Mouse (Mus musculus) myocyte (in vitro differentiated cells): ENCODE data around the gene 2610044O15Rik8. TPM values are rescaled to one million over a fixed set of nuclear protein-coding genes. Genes with fewer than 3 reads are reported as not detected.
"Not testable (repeated sequence)": the region's sequence is repeated elsewhere in the genome, so short reads cannot be mapped to it uniquely, and the experiment has no call there.

ENCODE experiments used
- H3K27me3 ChIP-seq: one replicate; pipeline ENCODE4 v1.6.1; 2011; ENCODE audit not compliant: control insufficient read depth, insufficient read depth, insufficient read length
- H3K36me3 ChIP-seq: one replicate; pipeline ENCODE4 v1.6.1; 2011; ENCODE audit not compliant: control insufficient read depth, insufficient read depth
- H3K4me2 ChIP-seq: one replicate; pipeline ENCODE4 v1.6.1; 2011; ENCODE audit warnings: low read depth, control low read depth
- H3K4me3 ChIP-seq: one replicate; pipeline ENCODE4 v1.5.1; 2011; ENCODE audit warnings: mild to moderate bottlenecking, control low read depth, moderate library complexity
- H3K79me2 ChIP-seq: one replicate; pipeline ENCODE4 v1.6.1; 2011; ENCODE audit not compliant: control insufficient read depth, insufficient read depth
- H3ac ChIP-seq: one replicate; pipeline ENCODE4 v1.6.1; 2011; ENCODE audit not compliant: control insufficient read depth, insufficient read length
- CEBPB ChIP-seq: IDR thresholded peaks from 2 replicates; pipeline ENCODE4 v1.6.1; 2011; ENCODE audit warnings: mild to moderate bottlenecking, moderate library complexity; ENCODE audit not compliant: poor library complexity, insufficient read depth, severe bottlenecking
- E2F4 ChIP-seq: IDR thresholded peaks from one replicate; pipeline ENCODE4 v1.6.1; 2011; ENCODE audit warnings: mild to moderate bottlenecking, control low read depth, moderate library complexity; ENCODE audit not compliant: insufficient read depth
- MYOD1 ChIP-seq, 3 experiments: IDR thresholded peaks; one replicate each; pipeline ENCODE4 v1.6.1; 2011; ENCODE audit warnings: control low read depth in 2 of 3, low read depth in 2 of 3, mild to moderate bottlenecking in 2 of 3, moderate library complexity in 1 of 3; ENCODE audit not compliant: insufficient read length in 2 of 3, control insufficient read depth in 1 of 3
- MYOG ChIP-seq, 3 experiments: IDR thresholded peaks; one replicate each; pipeline ENCODE4 v1.6.1; 2011; ENCODE audit warnings: control low read depth in 2 of 3, low read depth in 2 of 3, mild to moderate bottlenecking in 2 of 3; ENCODE audit not compliant: insufficient read length in 2 of 3, control insufficient read depth in 1 of 3, insufficient read depth in 1 of 3
- POLR2A ChIP-seq: IDR thresholded peaks from one replicate; pipeline ENCODE4 v1.6.1; 2011; ENCODE audit warnings: low read depth, mild to moderate bottlenecking, control low read depth, moderate library complexity; ENCODE audit not compliant: insufficient read length
- POLR2AphosphoS2 ChIP-seq: IDR thresholded peaks from one replicate; pipeline ENCODE4 v1.6.1; 2011; ENCODE audit warnings: low read depth, control low read depth; ENCODE audit not compliant: insufficient read length
- REST ChIP-seq: IDR thresholded peaks from one replicate; pipeline ENCODE4 v1.6.1; 2011; ENCODE audit warnings: mild to moderate bottlenecking, control low read depth, moderate library complexity; ENCODE audit not compliant: insufficient read depth, insufficient read length
- SRF ChIP-seq: IDR thresholded peaks from one replicate; pipeline ENCODE4 v1.6.1; 2011; ENCODE audit warnings: low read depth; ENCODE audit not compliant: control insufficient read depth, insufficient read length
- TCF12 ChIP-seq: IDR thresholded peaks from one replicate; pipeline ENCODE4 v1.6.1; 2011; ENCODE audit warnings: mild to moderate bottlenecking, control low read depth; ENCODE audit not compliant: poor library complexity, insufficient read depth, severe bottlenecking
- USF1 ChIP-seq: IDR thresholded peaks from one replicate; pipeline ENCODE4 v1.6.1; 2011; ENCODE audit warnings: low read depth, mild to moderate bottlenecking, control low read depth, moderate library complexity
- polyA plus RNA-seq: library from polyadenylated mRNA; unstranded; fragments of >200 nt; fragmentation: generic; extraction: Trizol; gene quantifications from one replicate; pipeline ENCODE4 v1.2.1, GENCODE M21; 2012; ENCODE audit warnings: missing spikeins

2610044O15Rik8 gene
- polyA plus RNA-seq, result 6.5 TPM

DNA sequence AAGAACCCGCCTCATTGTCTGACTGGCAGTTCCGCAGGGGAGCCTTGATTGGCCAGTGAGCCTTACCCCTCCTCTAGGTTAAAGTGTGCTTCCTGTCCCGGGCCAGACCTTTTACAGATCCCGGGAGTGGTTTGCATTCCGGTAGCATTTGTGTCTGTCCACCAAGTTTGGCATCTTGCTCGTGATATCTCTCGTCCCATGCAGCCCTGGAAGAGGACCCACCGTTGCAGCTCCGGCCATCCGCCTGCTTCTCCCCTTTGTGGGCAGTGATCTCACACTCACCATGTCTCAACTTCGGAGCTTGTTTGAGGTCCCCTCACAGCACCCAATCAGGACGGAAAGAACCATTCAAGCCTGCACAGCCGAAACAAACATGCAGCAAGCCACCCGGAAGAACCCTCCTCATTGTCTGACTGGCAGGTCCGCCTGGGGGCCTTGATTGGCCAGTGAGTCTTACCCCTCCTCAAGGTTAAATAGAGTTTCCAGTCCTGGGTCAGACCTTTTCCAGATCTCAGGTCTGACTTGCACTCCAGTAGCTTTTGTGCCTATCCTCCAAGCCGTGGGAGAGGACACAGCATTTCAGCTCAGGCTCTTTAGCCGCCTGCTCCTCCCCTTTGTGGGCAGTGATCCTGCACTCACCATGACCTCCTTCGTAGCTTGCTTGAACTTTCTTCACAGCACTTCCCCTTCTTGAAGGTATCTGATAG is at the start of gene 2610044O15Rik8:
Gene 2610044O15Rik8, minus strand, starts transcription at position 380 of the 707 bp plus-strand sequence.
- H3ac ChIP-seq, result peak within 1 kb of the TSS; percentile 34
- TF ChIP-seq SRF, result peak; percentile 31
- TF ChIP-seq POLR2AphosphoS2, result peak; percentile 72
- TF ChIP-seq POLR2A, result peak; percentile 30
- TF ChIP-seq E2F4, result no peak
- H3K4me3 ChIP-seq, result peak within 1 kb of the TSS; percentile 57
- H3K79me2 ChIP-seq, result peaks cover 14% of the 10 kb centered on the region
- peak within 1 kb of the TSS; percentile 80 for H3K4me2 ChIP-seq
- H3K27me3 ChIP-seq, result no peaks in the 10 kb centered on the region
- H3K36me3 ChIP-seq, result no peaks in the 10 kb centered on the region

DNA sequence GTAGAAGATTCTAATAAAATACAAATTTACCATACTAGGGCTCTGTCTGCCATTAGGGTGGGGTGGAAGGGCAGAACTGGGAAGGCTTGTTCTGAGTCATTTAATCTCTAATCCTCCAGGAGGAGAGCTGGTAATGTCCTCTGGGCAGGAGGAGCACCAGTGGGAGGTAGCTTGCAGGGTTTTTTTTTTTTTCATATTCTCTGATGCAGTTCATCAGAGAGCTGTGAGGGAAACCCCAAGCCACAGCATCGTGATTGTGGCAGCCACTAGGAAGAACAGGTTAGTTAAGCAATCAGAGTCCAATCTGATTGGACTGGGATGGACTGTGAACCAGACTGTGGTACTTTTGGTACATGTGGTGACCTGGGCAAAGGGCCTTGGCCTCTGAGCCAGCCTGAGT is 31.7 kb upstream of the 2610044O15Rik8 start:
- TF ChIP-seq SRF, result no peak
- TF ChIP-seq MYOD1 (IDR thresholded peaks at IDR 0.05; ENCODE audit: control insufficient read depth in 1 of 3, insufficient read length in 2 of 3, low read depth in 2 of 3), result no peak
- TF ChIP-seq REST, result no peak
- no peak for TF ChIP-seq E2F4
- TF ChIP-seq TCF12, result no peak

DNA sequence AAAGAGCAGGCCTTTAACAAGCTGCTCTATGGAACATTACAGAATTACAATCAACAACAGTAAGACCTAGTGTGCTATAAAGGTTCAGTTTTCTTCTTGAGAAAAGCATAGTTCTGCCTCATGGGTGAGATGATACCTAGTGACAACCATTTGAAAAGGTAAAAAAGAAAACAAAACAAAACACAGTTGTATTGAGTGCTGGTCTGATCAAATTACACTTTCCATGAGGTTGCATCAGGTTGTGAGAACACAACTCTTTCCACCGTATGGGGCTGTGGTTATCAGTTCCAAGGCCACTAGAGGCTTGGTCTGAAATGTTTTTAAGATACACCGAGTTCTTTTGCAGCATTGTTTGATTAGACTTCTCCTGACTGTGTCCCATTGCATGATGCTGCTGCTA is 30.1 kb upstream of the 2610044O15Rik8 start:
- H3K4me3 ChIP-seq, result peak overlapping the region; percentile 67
- H3K79me2 ChIP-seq, result peaks cover 5% of the 10 kb centered on the region
- peaks cover 15% of the 10 kb centered on the region for H3K36me3 ChIP-seq
- H3K27me3 ChIP-seq, result no peaks in the 10 kb centered on the region
- no peak overlapping the region for H3ac ChIP-seq
- H3K4me2 ChIP-seq, result peak overlapping the region; percentile 71
- TF ChIP-seq USF1 (no peak), CEBPB (0 out of 2 replicates have a peak, but pooled peaks have one; percentile 52)

More for the DNA sequence above, 31.7 kb upstream of the 2610044O15Rik8 start:
- peaks cover 5% of the 10 kb centered on the region for H3K79me2 ChIP-seq
- no peaks in the 10 kb centered on the region for H3K27me3 ChIP-seq
- H3ac ChIP-seq, result no peak overlapping the region
- H3K4me3 ChIP-seq, result peak overlapping the region; percentile 67
- no peak overlapping the region for H3K4me2 ChIP-seq
- peaks cover 30% of the 10 kb centered on the region for H3K36me3 ChIP-seq

DNA sequence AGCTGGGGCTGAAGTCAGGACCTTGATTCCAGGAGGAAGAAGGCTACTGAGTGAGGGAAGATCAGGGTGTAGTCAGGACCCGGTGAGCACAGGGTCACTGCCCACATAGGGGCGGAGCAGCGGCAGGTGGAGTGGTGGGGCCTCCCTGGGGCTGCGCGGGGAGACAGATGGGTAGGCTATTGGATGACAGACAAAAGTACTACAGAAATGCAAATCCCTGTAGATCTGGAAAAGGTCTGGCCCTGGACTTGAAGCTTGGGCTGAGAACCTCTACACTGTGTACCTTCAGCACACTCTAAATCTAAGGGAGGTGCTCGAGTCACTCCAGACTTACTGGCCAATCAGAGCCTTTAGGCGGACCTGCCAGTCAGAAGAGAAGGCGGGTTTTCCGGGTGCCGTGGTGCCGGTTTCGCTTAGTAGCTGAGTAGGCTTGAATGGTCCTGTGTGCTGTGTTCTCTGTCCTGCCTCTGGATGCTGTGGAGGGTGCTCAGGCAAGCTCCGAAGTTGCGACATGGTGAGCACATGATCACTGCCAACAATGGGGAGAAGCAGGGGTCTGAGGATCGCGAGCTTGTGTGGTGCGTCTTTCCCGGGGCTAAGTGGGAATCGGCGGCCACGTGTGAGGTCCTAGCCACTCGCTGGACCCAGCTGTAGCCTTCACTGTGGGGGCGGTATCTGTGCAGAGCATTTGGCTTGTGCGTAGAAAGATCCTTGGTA is 29.2 kb upstream of the 2610044O15Rik8 start:
- H3K4me3 ChIP-seq, result peak overlapping the region; percentile 67
- not testable (repeated sequence) for H3K27me3 ChIP-seq, H3K79me2 ChIP-seq, H3K36me3 ChIP-seq
- TF ChIP-seq POLR2AphosphoS2 (peak; percentile 68), USF1 (peak; percentile 54), POLR2A (peak; percentile 61)
- peak overlapping the region; percentile 30 for H3ac ChIP-seq
- peak overlapping the region; percentile 98 for H3K4me2 ChIP-seq

DNA sequence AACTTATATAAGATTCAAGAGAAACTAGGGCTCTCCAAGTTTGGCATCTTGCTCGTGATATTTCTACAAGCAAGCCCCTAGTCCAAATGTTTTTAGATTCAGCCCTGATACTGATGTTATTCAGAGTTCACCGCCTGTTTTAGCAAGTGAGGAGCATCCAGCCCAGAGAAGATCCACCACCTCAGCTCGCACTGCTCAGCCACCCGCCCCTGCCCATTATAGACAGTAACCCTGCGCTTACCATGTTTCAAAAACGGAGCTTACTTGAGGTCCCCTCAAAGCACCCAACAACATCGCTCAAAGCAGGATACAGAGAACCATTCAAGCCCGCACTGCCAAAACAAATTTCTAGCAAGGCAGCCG is 561 bp downstream of the 2610044O15Rik8 start:
- Histone ChIP-seq H3K27me3 (no peaks in the 10 kb centered on the region), H3K36me3 (no peaks in the 10 kb centered on the region), H3K4me2 (peak overlapping the region; percentile 80), H3K4me3 (peak overlapping the region; percentile 57), H3ac (peak overlapping the region; percentile 34), H3K79me2 (peaks cover 14% of the 10 kb centered on the region)
- TF ChIP-seq MYOG (IDR thresholded peaks at IDR 0.05; ENCODE audit: control insufficient read depth in 1 of 3, insufficient read depth in 1 of 3, insufficient read length in 2 of 3, low read depth in 2 of 3) (no peak), MYOD1 (IDR thresholded peaks at IDR 0.05; ENCODE audit: control insufficient read depth in 1 of 3, insufficient read length in 2 of 3, low read depth in 2 of 3) (no peak), REST (no peak), POLR2A (no peak)

Other genes with a start within 250 kb of the 2610044O15Rik8 start
- not detected for gene Ccdc7a, start 168.9 kb downstream of the 2610044O15Rik8 start, polyA plus RNA-seq
- not detected for gene Ccdc7b, start 167.3 kb downstream of the 2610044O15Rik8 start, polyA plus RNA-seq
- not detected for gene Gm10999, start 102.7 kb downstream of the 2610044O15Rik8 start, polyA plus RNA-seq